8 mouse cellular contexts compared by ENCODE assay signal in the genomic region with DNA sequence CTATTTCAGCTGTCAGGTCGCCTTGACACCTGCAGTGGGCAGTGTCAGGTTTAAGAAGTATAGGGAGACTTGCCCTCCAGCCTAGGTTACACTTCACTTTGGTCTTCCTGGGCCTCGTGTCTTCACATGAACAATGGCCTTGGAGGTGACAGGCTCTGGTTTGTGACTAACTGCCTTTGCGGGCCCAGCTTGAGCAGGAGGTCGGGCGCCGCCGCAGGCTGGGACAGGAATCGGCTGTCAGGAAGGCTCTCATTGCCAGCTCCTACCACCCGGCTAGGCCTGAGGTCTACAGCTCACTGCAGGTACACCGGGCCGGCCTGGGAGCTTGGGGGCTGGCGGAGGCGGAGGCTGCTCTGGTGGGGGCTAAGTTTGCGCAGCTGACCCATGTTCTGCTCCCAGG. TPM values are rescaled to one million over a fixed set of nuclear protein-coding genes. Genes with fewer than 3 reads are reported as not detected.
DNase-seq lines count a peak whose midpoint lies in the region; ATAC-seq lines count a peak whose summit lies in the region.

No protein-coding gene starts in this region.

- H3K9ac ChIP-seq in embryonic facial prominence, embryonic 13.5 days = peak overlapping the region; percentile 81
- H3K9ac ChIP-seq in stomach, embryonic 14.5 days (replicated peaks; ENCODE audit: low read depth, low read length) = peak overlapping the region; percentile 63

- no peaks in the 10 kb centered on the region for H3K9me3 ChIP-seq in embryonic facial prominence, embryonic 13.5 days
- H3K9me3 ChIP-seq in stomach, embryonic 14.5 days (ENCODE audit: control insufficient read depth, low read depth, low read length) = no peaks in the 10 kb centered on the region

- no peaks in the 10 kb centered on the region for H3K27me3 ChIP-seq in embryonic facial prominence, embryonic 13.5 days
- H3K27me3 ChIP-seq in stomach, embryonic 14.5 days (ENCODE audit: control insufficient read depth, insufficient read depth, low read length) = no peaks in the 10 kb centered on the region

- H3K36me3 ChIP-seq in embryonic facial prominence, embryonic 13.5 days = peaks cover 8% of the 10 kb centered on the region
- peaks cover 8% of the 10 kb centered on the region for H3K36me3 ChIP-seq in stomach, embryonic 14.5 days (ENCODE audit: control insufficient read depth, insufficient read depth, low read length)

- WGBS in embryonic facial prominence, embryonic 13.5 days = 15% methylated on average over 14 of the region's 14 CpGs
- 13% methylated on average over 14 of the region's 14 CpGs for WGBS in stomach, embryonic 14.5 days

- intact Hi-C loops in left cerebral cortex, postnatal 25 days (cut with DNase I) = no loop called here

- H3K4me1 ChIP-seq in embryonic facial prominence, embryonic 13.5 days = peaks cover 29% of the 10 kb centered on the region
- H3K4me1 ChIP-seq in stomach, embryonic 14.5 days (ENCODE audit: control insufficient read depth, insufficient read depth, low read length) = peaks cover 20% of the 10 kb centered on the region

- H3K27ac ChIP-seq in embryonic facial prominence, embryonic 13.5 days = no peak overlapping the region
- peak overlapping the region; percentile 48; the same call in 1 of the 2 replicates for H3K27ac ChIP-seq in stomach, embryonic 14.5 days (ENCODE audit: low read length)

- peak; percentile 70 for DNase-seq in layer of hippocampus, adult 11-12 months (ENCODE audit: low spot score)
- DNase-seq in layer of hippocampus, postnatal 14 days (ENCODE audit: low spot score in 2 of 2) = no peak
- DNase-seq in adrenal gland, adult 8-10 months = peak; percentile 77
- peak; percentile 62 to 75 for DNase-seq in left cerebral cortex, postnatal 25 days (ENCODE audit: low spot score in 2 of 2)
- peak; percentile 49 for DNase-seq in mesoderm, embryonic 11.5 days (ENCODE audit: low read depth, low spot score)

- peak overlapping the region; percentile 92 for H3K4me2 ChIP-seq in embryonic facial prominence, embryonic 13.5 days
- peak overlapping the region; percentile 95 for H3K4me2 ChIP-seq in stomach, embryonic 14.5 days (replicated peaks; ENCODE audit: low read depth, low read length)

- peak overlapping the region; percentile 91 for H3K4me3 ChIP-seq in embryonic facial prominence, embryonic 13.5 days
- peak overlapping the region; percentile 89 for H3K4me3 ChIP-seq in stomach, embryonic 14.5 days (ENCODE audit: low read depth, low read length)

- ATAC-seq in embryonic facial prominence, embryonic 13.5 days (ENCODE audit: insufficient number of reproducible peaks, insufficient read depth, low FRiP score, low TSS enrichment, low read depth) = no peak
- ATAC-seq in hematopoietic stem cell, adult 5-6 weeks (replicated peaks in 1 of 2; ENCODE audit: insufficient read depth in 1 of 2, low FRiP score in 2 of 2, low TSS enrichment in 1 of 2, low read depth in 1 of 2, poor library complexity in 2 of 2, severe bottlenecking in 2 of 2) = peak; percentile 38 to 51; a peak in 3 of 4 replicates
- ATAC-seq in stomach, embryonic 14.5 days (ENCODE audit: insufficient number of reproducible peaks, insufficient read depth, low FRiP score, low read depth) = no peak

RNA-seq across cellular contexts. Expression of gene Ogfod2, which starts 0.9 kb away (rescaled TPM):
- 10 to 100 TPM; 31.9 to 32.4 TPM for total RNA-seq in layer of hippocampus, postnatal 14 days (2021)
- 10 to 100 TPM; 51.2 to 59.3 (median 55.6) TPM for total RNA-seq in adrenal gland, adult 8-10 months (2022)
- 18.8 and 20.7 TPM in 2 replicates for polyA plus RNA-seq in embryonic facial prominence, embryonic 13.5 days (2015; fragmentation: Nextera tagmentation; extraction: Ambion mirVana)
- 7.9 and 13.8 TPM in 2 replicates for total RNA-seq in hematopoietic stem cell, adult 5-6 weeks (2017)
- 10 to 100 TPM; 36.6 to 38.6 TPM for total RNA-seq in left cerebral cortex, postnatal 25 days (2021)
- polyA plus RNA-seq in stomach, embryonic 14.5 days (2014; fragmentation: Nextera tagmentation; extraction: Ambion mirVana) = 14.5 and 16.8 TPM in 2 replicates

RNA-seq across cellular contexts. Expression of gene Arl6ip4, which starts 2.9 kb away (rescaled TPM):
- 10 to 100 TPM; 47.3 to 49.0 TPM for total RNA-seq in layer of hippocampus, postnatal 14 days (2021)
- total RNA-seq in adrenal gland, adult 8-10 months (2022) = 10 to 100 TPM; 46.4 to 72.0 (median 57.1) TPM
- 113 and 122 TPM in 2 replicates for polyA plus RNA-seq in embryonic facial prominence, embryonic 13.5 days (2015; fragmentation: Nextera tagmentation; extraction: Ambion mirVana)
- total RNA-seq in hematopoietic stem cell, adult 5-6 weeks (2017) = 81.3 and 90.1 TPM in 2 replicates
- 10 to 100 TPM; 45.9 to 57.4 TPM for total RNA-seq in left cerebral cortex, postnatal 25 days (2021)
- 92.6 and 99.1 TPM in 2 replicates for polyA plus RNA-seq in stomach, embryonic 14.5 days (2014; fragmentation: Nextera tagmentation; extraction: Ambion mirVana)

RNA-seq across cellular contexts. Expression of gene Abcb9, which starts 17.4 kb away (rescaled TPM):
- total RNA-seq in layer of hippocampus, postnatal 14 days (2021) = 10 to 100 TPM; 29.3 to 33.3 TPM
- 10 to 100 TPM; 11.4 to 21.3 (median 15.4) TPM for total RNA-seq in adrenal gland, adult 8-10 months (2022)
- polyA plus RNA-seq in embryonic facial prominence, embryonic 13.5 days (2015; fragmentation: Nextera tagmentation; extraction: Ambion mirVana) = 1.5 and 2.4 TPM in 2 replicates
- 0.84 and 2.4 TPM in 2 replicates for total RNA-seq in hematopoietic stem cell, adult 5-6 weeks (2017)
- 10 to 100 TPM; 54.8 to 62.4 TPM for total RNA-seq in left cerebral cortex, postnatal 25 days (2021)
- polyA plus RNA-seq in stomach, embryonic 14.5 days (2014; fragmentation: Nextera tagmentation; extraction: Ambion mirVana) = 1.7 and 2.1 TPM in 2 replicates

Comparison
In these comparisons a context has a peak if more than half of its experiments do, and no peak if none do; other contexts are left out.
1. DNase-seq: peak in layer of hippocampus, adult 11-12 months (single experiment), adrenal gland, adult 8-10 months (single experiment), left cerebral cortex, postnatal 25 days (2 of 2) and mesoderm, embryonic 11.5 days (single experiment); none in layer of hippocampus, postnatal 14 days (0 of 2).
2. ATAC-seq: peak in hematopoietic stem cell, adult 5-6 weeks (2 of 2); none in embryonic facial prominence, embryonic 13.5 days (single experiment) and stomach, embryonic 14.5 days (single experiment).